Mouse (Mus musculus): ENCODE results near the gene Twist2. TPM values are rescaled to one million over a fixed set of nuclear protein-coding genes. Genes with fewer than 3 reads are reported as not detected.

Gene Twist2
- polyA plus RNA-seq, 1 experiment from 2014 or later: 4.1 TPM

- H3K9me3 ChIP-seq (ENCODE audit: low read length): no peaks in the 10 kb centered on the region
- H3K9ac ChIP-seq (replicated peaks; ENCODE audit: low read depth): no peak overlapping the region
- H3K4me3 ChIP-seq (ENCODE audit: low read depth, low read length): peak overlapping the region; percentile 43; the same call in 1 of the 2 replicates
- TF ChIP-seq EP300 (IDR thresholded peaks at IDR 0.05) (no peak), CTCF (IDR thresholded peaks at IDR 0.05) (no peak)
- no peaks in the 10 kb centered on the region for H3K36me3 ChIP-seq (ENCODE audit: insufficient read depth, low read length)
- ATAC-seq (no peak), DNase-seq (ENCODE audit: low spot score) (no peak)
- no peaks in the 10 kb centered on the region for H3K4me1 ChIP-seq (ENCODE audit: insufficient read depth, low read depth, low read length)
- WGBS: 8% methylated on average over 30 of the region's 30 CpGs
- H3K27ac ChIP-seq (ENCODE audit: low read length): no peak overlapping the region
- peaks cover 28% of the 10 kb centered on the region for H3K27me3 ChIP-seq (replicated peaks; ENCODE audit: insufficient read depth, low read length)
- peak overlapping the region; percentile 71 for H3K4me2 ChIP-seq (replicated peaks; ENCODE audit: low read depth, low read length)
Measured at GRCm38 (mm10) chr1:91802406-91803121, 1.3 kb downstream of the Twist2 start.

GRCm38 (mm10) chr1:91803416-91803815, 2.2 kb downstream of the Twist2 start:
- H3K4me3 ChIP-seq (ENCODE audit: low read depth, low read length): no peak overlapping the region
- 32% methylated on average over 6 of the region's 6 CpGs for WGBS

GRCm38 (mm10) chr1:91816067-91816466, 14.8 kb downstream of the Twist2 start:
- WGBS: 82% methylated on average over 3 of the region's 3 CpGs
- no peak for TF ChIP-seq CTCF (IDR thresholded peaks at IDR 0.05)
- ATAC-seq: no peak

More at GRCm38 (mm10) chr1:91803416-91803815, 2.2 kb downstream of the Twist2 start:
- no peaks in the 10 kb centered on the region for H3K9me3 ChIP-seq (ENCODE audit: low read length)
- no peak for TF ChIP-seq CTCF (IDR thresholded peaks at IDR 0.05)
- TF ChIP-seq EP300 (IDR thresholded peaks at IDR 0.05): no peak
- DNase-seq (ENCODE audit: low spot score): peak; percentile 54
- no peak overlapping the region for H3K27ac ChIP-seq (ENCODE audit: low read length)
- no peak overlapping the region for H3K9ac ChIP-seq (replicated peaks; ENCODE audit: low read depth)
- ATAC-seq: no peak
- H3K36me3 ChIP-seq (ENCODE audit: insufficient read depth, low read length): no peaks in the 10 kb centered on the region
- no peak overlapping the region for H3K4me2 ChIP-seq (replicated peaks; ENCODE audit: low read depth, low read length)
- no peaks in the 10 kb centered on the region for H3K4me1 ChIP-seq (ENCODE audit: insufficient read depth, low read depth, low read length)
- H3K27me3 ChIP-seq (replicated peaks; ENCODE audit: insufficient read depth, low read length): peaks cover 28% of the 10 kb centered on the region

GRCm38 (mm10) chr1:91816571-91816970, 15.3 kb downstream of the Twist2 start:
- Histone ChIP-seq H3K4me1 (ENCODE audit: insufficient read depth, low read depth, low read length) (no peaks in the 10 kb centered on the region), H3K4me3 (ENCODE audit: low read depth, low read length) (no peak overlapping the region), H3K27ac (ENCODE audit: low read length) (no peak overlapping the region), H3K9me3 (ENCODE audit: low read length) (no peaks in the 10 kb centered on the region), H3K27me3 (replicated peaks; ENCODE audit: insufficient read depth, low read length) (no peaks in the 10 kb centered on the region), H3K4me2 (replicated peaks; ENCODE audit: low read depth, low read length) (no peak overlapping the region), H3K36me3 (ENCODE audit: insufficient read depth, low read length) (no peaks in the 10 kb centered on the region), H3K9ac (replicated peaks; ENCODE audit: low read depth) (no peak overlapping the region)
- TF ChIP-seq EP300 (IDR thresholded peaks at IDR 0.05): no peak
- no peak for TF ChIP-seq CTCF (IDR thresholded peaks at IDR 0.05)
- DNase-seq (ENCODE audit: low spot score): peak; percentile 29
- 36% methylated on average over 6 of the region's 6 CpGs for WGBS
- ATAC-seq: peak; percentile 73

More at GRCm38 (mm10) chr1:91816067-91816466, 14.8 kb downstream of the Twist2 start:
- DNase-seq (ENCODE audit: low spot score): no peak
- Histone ChIP-seq H3K27ac (ENCODE audit: low read length) (no peak overlapping the region), H3K4me1 (ENCODE audit: insufficient read depth, low read depth, low read length) (no peaks in the 10 kb centered on the region), H3K9ac (replicated peaks; ENCODE audit: low read depth) (no peak overlapping the region), H3K27me3 (replicated peaks; ENCODE audit: insufficient read depth, low read length) (no peaks in the 10 kb centered on the region), H3K4me3 (ENCODE audit: low read depth, low read length) (no peak overlapping the region), H3K9me3 (ENCODE audit: low read length) (no peaks in the 10 kb centered on the region), H3K36me3 (ENCODE audit: insufficient read depth, low read length) (no peaks in the 10 kb centered on the region), H3K4me2 (replicated peaks; ENCODE audit: low read depth, low read length) (no peak overlapping the region)

- TF ChIP-seq EP300 (IDR thresholded peaks at IDR 0.05): no peak
- TF ChIP-seq CTCF (IDR thresholded peaks at IDR 0.05): peak; percentile 68
Measured at GRCm38 (mm10) chr1:91819237-91819636, 18.0 kb downstream of the Twist2 start.

GRCm38 (mm10) chr1:91820531-91820930, 19.3 kb downstream of the Twist2 start:
- no peaks in the 10 kb centered on the region for H3K36me3 ChIP-seq (ENCODE audit: insufficient read depth, low read length)
- H3K4me1 ChIP-seq (ENCODE audit: insufficient read depth, low read depth, low read length): 0 out of 2 replicates have a peak, but pooled peaks cover 5% of the 10 kb centered on the region
- DNase-seq (ENCODE audit: low spot score) (no peak), ATAC-seq (no peak)
- no peak overlapping the region for H3K27ac ChIP-seq (ENCODE audit: low read length)
- H3K27me3 ChIP-seq (replicated peaks; ENCODE audit: insufficient read depth, low read length): no peaks in the 10 kb centered on the region
- 55% methylated on average over 10 of the region's 10 CpGs for WGBS
- no peak overlapping the region for H3K4me2 ChIP-seq (replicated peaks; ENCODE audit: low read depth, low read length)
- no peak overlapping the region for H3K9ac ChIP-seq (replicated peaks; ENCODE audit: low read depth)
- TF ChIP-seq EP300 (IDR thresholded peaks at IDR 0.05) (no peak), CTCF (IDR thresholded peaks at IDR 0.05) (no peak)
- no peaks in the 10 kb centered on the region for H3K9me3 ChIP-seq (ENCODE audit: low read length)
- no peak overlapping the region for H3K4me3 ChIP-seq (ENCODE audit: low read depth, low read length)

More at GRCm38 (mm10) chr1:91819237-91819636, 18.0 kb downstream of the Twist2 start:
- Histone ChIP-seq H3K4me2 (replicated peaks; ENCODE audit: low read depth, low read length) (no peak overlapping the region), H3K4me1 (ENCODE audit: insufficient read depth, low read depth, low read length) (0 out of 2 replicates have a peak, but pooled peaks cover 5% of the 10 kb centered on the region), H3K36me3 (ENCODE audit: insufficient read depth, low read length) (no peaks in the 10 kb centered on the region), H3K9ac (replicated peaks; ENCODE audit: low read depth) (no peak overlapping the region), H3K9me3 (ENCODE audit: low read length) (no peaks in the 10 kb centered on the region), H3K27me3 (replicated peaks; ENCODE audit: insufficient read depth, low read length) (no peaks in the 10 kb centered on the region), H3K4me3 (ENCODE audit: low read depth, low read length) (no peak overlapping the region), H3K27ac (ENCODE audit: low read length) (no peak overlapping the region)
- ATAC-seq (no peak), DNase-seq (ENCODE audit: low spot score) (no peak)
- WGBS: 62% methylated on average over 9 of the region's 9 CpGs
